8 mouse cellular contexts compared by ENCODE assay signal in genomic region chr5:106756937-106757371, GRCm38 (mm10). TPM values are rescaled to one million over a fixed set of nuclear protein-coding genes. Genes with fewer than 3 reads are reported as not detected.
DNase-seq lines count a peak whose midpoint lies in the region; ATAC-seq lines count a peak whose summit lies in the region.

No protein-coding gene starts in this region.

- H3K9ac ChIP-seq in hindbrain, embryonic 13.5 days = peak overlapping the region; percentile 55
- peak overlapping the region; percentile 29; the same call in 1 of the 2 replicates for H3K9ac ChIP-seq in midbrain, embryonic 14.5 days (replicated peaks; ENCODE audit: low read length)

- H3K9me3 ChIP-seq in hindbrain, embryonic 13.5 days = no peaks in the 10 kb centered on the region
- no peaks in the 10 kb centered on the region for H3K9me3 ChIP-seq in midbrain, embryonic 14.5 days (ENCODE audit: control insufficient read depth, low read length)

- WGBS in hindbrain, embryonic 13.5 days = 2% methylated on average over 10 of the region's 10 CpGs
- WGBS in midbrain, embryonic 14.5 days = 1% methylated on average over 10 of the region's 10 CpGs

- H3K4me1 ChIP-seq in hindbrain, embryonic 13.5 days (replicated peaks) = peaks cover 15% of the 10 kb centered on the region
- peaks cover 13% of the 10 kb centered on the region for H3K4me1 ChIP-seq in midbrain, embryonic 14.5 days (ENCODE audit: control insufficient read depth, insufficient read depth, low read length)

- intact Hi-C loops in left cerebral cortex, postnatal 4 days (cut with DNase I) = no loop called here

- DNase-seq in left cerebral cortex, postnatal 4 days = peak; percentile 19
- DNase-seq in left cerebral cortex, adult 9 months (ENCODE audit: low spot score in 2 of 2) = no peak
- DNase-seq in embryo, embryonic 11 days = peak; percentile 76
- peak; percentile 79 for DNase-seq in midbrain, embryonic 14.5 days
- DNase-seq in layer of hippocampus, postnatal 14 days (ENCODE audit: low spot score in 2 of 2) = no peak
- no peak for DNase-seq in B cell, adult 2 months
- DNase-seq in cerebellum, adult 11 months = no peak

- H3K27ac ChIP-seq in hindbrain, embryonic 13.5 days = no peak overlapping the region
- no peak overlapping the region; the same call in 1 of the 2 replicates for H3K27ac ChIP-seq in midbrain, embryonic 14.5 days (replicated peaks; ENCODE audit: low read depth, low read length)

- peaks cover 27% of the 10 kb centered on the region for H3K27me3 ChIP-seq in hindbrain, embryonic 13.5 days
- no peaks in the 10 kb centered on the region for H3K27me3 ChIP-seq in midbrain, embryonic 14.5 days (ENCODE audit: control insufficient read depth, insufficient read depth, low read length)

- peak overlapping the region; percentile 59 for H3K4me2 ChIP-seq in hindbrain, embryonic 13.5 days
- peak overlapping the region; percentile 59 for H3K4me2 ChIP-seq in midbrain, embryonic 14.5 days (ENCODE audit: low read length)

- ATAC-seq in hindbrain, embryonic 13.5 days (ENCODE audit: low FRiP score) = peak; percentile 81
- ATAC-seq in midbrain, embryonic 14.5 days (ENCODE audit: low FRiP score, low TSS enrichment) = peak; percentile 86

- no peaks in the 10 kb centered on the region for H3K36me3 ChIP-seq in hindbrain, embryonic 13.5 days
- H3K36me3 ChIP-seq in midbrain, embryonic 14.5 days (ENCODE audit: control insufficient read depth, insufficient read depth, low read length) = no peaks in the 10 kb centered on the region

- H3K4me3 ChIP-seq in hindbrain, embryonic 13.5 days = peak overlapping the region; percentile 26
- H3K4me3 ChIP-seq in midbrain, embryonic 14.5 days (replicated peaks; ENCODE audit: low read depth, low read length) = peak overlapping the region; percentile 22

RNA-seq across cellular contexts. Expression of gene Zfp644, which starts 59.9 kb away (rescaled TPM):
- total RNA-seq in left cerebral cortex, postnatal 4 days (2021) = 100 to 1,000 TPM; 106 to 109 TPM
- polyA plus RNA-seq in hindbrain, embryonic 13.5 days (2015; fragmentation: Nextera tagmentation; extraction: Ambion mirVana) = 75.5 and 82.1 TPM in 2 replicates
- polyA plus RNA-seq in midbrain, embryonic 14.5 days (2014; fragmentation: Nextera tagmentation; extraction: Ambion mirVana) = 114 and 116 TPM in 2 replicates
- 10 to 100 TPM; 85.1 to 91.0 TPM for total RNA-seq in layer of hippocampus, postnatal 14 days (2021)

Comparison
In these comparisons a context has a peak if more than half of its experiments do, and no peak if none do; other contexts are left out.
1. DNase-seq: peak in left cerebral cortex, postnatal 4 days (single experiment), embryo, embryonic 11 days (single experiment) and midbrain, embryonic 14.5 days (single experiment); none in left cerebral cortex, adult 9 months (0 of 2), layer of hippocampus, postnatal 14 days (0 of 2), B cell, adult 2 months (0 of 2) and cerebellum, adult 11 months (single experiment).